Mouse (Mus musculus) liver, postnatal 0 days (tissue): ENCODE data around the gene Lpar6.

Experiments used
- CTCF ChIP-seq: sonication (generic); IDR thresholded peaks from 2 replicates; pipeline ENCODE4 v1.5.1; 2016; ENCODE audit warnings: antibody characterized with exemption, low read depth
- EP300 ChIP-seq: IDR thresholded peaks from 2 replicates; pipeline ENCODE4 v1.6.1; 2016; ENCODE audit warnings: antibody characterized with exemption, low read depth, mild to moderate bottlenecking

GRCm38 (mm10) chr14:73211477-73211876 is 26.2 kb upstream of the Lpar6 start:
- TF ChIP-seq CTCF (no peak), EP300 (peak; percentile 57; the same call in 1 of the 2 replicates)
